Mouse (Mus musculus): ENCODE results near the gene Catsperg1. TPM values are rescaled to one million over a fixed set of nuclear protein-coding genes. Genes with fewer than 3 reads are reported as not detected.
"Not testable (repeated sequence)": the region's sequence is repeated elsewhere in the genome, so short reads cannot be mapped to it uniquely, and the experiment has no call there.

Gene Catsperg1
- total RNA-seq (2021): 1 to 10 TPM; 1.1 to 1.5 TPM
- long read RNA-seq, experiment 1, partial matches to known transcripts: 0 of 1 reads
- long read RNA-seq, experiment 1, other reads (novel, unspliced or antisense): 1 of 1 reads
- long read RNA-seq, experiment 2: 0 reads

GRCm38 (mm10) chr7:29213675-29214082 is at the start of gene Catsperg1:
Catsperg1 (minus strand) TSS chr7:29214035.
- DNase-seq (ENCODE audit: low spot score in 2 of 2): no peak

GRCm38 (mm10) chr7:29262151-29262550 is 48.3 kb upstream of the Catsperg1 start:
- DNase-seq (ENCODE audit: low spot score in 2 of 2): no peak

- no peak for DNase-seq (ENCODE audit: low spot score in 2 of 2)
These were observed 46.2 kb upstream of the Catsperg1 start for GRCm38 (mm10) chr7:29259781-29260730.

DNA sequence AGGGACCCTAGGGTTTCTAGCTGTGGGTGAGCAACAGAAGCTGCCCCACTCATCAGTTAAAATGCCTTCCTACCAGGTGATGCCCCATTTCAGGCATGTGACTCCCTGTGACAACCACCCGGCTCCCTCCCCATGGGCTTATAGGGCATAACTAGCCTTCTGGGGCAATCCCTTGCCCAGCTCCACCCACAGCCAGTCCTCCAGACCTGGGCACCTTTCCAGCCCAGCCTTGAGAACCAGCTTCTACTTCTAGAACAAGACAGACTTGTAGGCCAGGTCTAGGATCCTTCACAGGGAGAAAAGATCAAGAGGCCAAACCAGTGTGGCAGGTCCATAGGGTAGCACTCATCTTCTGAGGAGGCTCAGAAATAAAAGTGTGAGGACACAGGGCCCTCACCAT is 43.5 kb upstream of the Catsperg1 start:
- no peak for DNase-seq (ENCODE audit: low spot score in 2 of 2)

GRCm38 (mm10) chr7:29255875-29256274 is 42.0 kb upstream of the Catsperg1 start:
- no peak for DNase-seq (ENCODE audit: low spot score in 2 of 2)

- DNase-seq (ENCODE audit: low spot score in 2 of 2): no peak
These were observed 40.0 kb upstream of the Catsperg1 start for GRCm38 (mm10) chr7:29253842-29254241.

DNA sequence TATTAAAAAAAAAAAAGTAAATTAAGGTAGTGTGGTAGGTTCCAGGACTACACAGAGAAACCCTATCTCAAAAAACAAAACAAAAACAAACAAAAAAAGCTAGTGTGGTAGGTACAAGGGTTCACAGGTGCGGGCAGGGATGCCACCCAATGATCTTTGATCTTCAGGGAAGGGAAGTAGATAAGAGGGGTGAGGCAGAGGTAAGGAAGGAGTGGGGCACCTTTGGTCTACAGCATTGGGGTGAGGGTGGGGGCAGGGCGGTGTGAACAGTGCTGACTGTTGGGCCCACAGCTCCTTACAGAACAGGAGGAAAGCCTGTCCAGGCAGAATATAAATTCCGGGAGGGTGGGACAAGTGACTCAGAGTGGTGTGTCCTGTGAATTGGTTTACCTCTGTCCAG is 37.3 kb upstream of the Catsperg1 start:
- DNase-seq (ENCODE audit: low spot score in 2 of 2): no peak

DNA sequence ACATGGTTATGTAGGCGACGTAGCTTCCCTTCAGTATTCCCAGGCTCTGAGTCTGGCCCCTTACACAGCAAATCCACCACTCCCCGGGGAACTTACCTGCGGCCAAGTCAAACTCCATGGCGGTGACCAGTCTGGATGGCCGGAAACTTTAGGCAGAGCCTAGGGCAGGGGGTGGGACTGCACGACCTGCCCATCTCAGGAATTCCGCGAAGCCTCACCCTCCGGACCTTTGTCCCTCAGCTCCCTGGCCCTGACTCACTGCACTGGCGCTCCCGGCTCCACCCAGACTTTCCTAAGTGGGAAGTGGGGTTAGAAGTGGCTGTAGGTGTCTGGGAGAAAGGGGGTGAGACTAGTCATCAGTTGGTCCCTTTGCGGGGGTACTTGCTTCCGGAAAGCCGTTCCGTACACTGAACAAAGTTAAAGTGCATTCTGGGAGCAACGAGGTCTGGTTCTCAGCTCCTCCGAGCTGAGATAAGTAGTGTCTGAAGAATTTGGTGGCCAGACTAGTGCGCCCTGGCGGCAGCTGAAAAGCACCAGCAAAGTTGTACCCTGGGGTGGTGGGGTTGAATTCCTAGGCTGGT is 34.5 kb upstream of the Catsperg1 start, which contains the start of gene 2200002D01Rik:
Gene 2200002D01Rik (minus strand): TSS at position 206 of the 581 bp plus-strand sequence.
- no peak for DNase-seq (ENCODE audit: low spot score in 2 of 2)

GRCm38 (mm10) chr7:29247706-29248105 is 33.9 kb upstream of the Catsperg1 start:
- DNase-seq (ENCODE audit: low spot score in 2 of 2): no peak

- peak; percentile 71 to 82 for DNase-seq (ENCODE audit: low spot score in 2 of 2)
These were observed 33.5 kb upstream of the Catsperg1 start for GRCm38 (mm10) chr7:29247314-29247700.

GRCm38 (mm10) chr7:29246619-29247313 is 32.9 kb upstream of the Catsperg1 start:
- DNase-seq (ENCODE audit: low spot score in 2 of 2): no peak

DNA sequence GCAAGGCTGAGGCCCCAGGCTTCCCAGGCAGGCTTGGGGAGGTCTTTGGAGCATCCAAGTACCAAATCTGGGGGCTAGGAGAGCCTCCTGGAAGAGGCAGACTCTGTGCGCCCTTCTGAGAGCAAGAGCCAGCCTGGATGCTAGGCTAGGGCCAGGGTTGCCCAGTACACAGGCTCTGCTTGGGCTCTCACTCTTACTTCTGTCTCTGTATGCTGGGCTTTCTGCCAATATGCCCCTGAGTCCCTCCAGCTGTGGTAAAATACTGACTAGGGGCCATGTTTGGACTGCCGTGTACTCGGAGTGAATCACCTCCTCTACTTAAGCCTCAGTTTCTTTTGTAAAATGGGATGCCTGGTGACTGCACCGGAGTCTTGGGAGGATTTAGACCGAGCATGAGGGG is 32.2 kb upstream of the Catsperg1 start:
- no peak for DNase-seq (ENCODE audit: low spot score in 2 of 2)

DNA sequence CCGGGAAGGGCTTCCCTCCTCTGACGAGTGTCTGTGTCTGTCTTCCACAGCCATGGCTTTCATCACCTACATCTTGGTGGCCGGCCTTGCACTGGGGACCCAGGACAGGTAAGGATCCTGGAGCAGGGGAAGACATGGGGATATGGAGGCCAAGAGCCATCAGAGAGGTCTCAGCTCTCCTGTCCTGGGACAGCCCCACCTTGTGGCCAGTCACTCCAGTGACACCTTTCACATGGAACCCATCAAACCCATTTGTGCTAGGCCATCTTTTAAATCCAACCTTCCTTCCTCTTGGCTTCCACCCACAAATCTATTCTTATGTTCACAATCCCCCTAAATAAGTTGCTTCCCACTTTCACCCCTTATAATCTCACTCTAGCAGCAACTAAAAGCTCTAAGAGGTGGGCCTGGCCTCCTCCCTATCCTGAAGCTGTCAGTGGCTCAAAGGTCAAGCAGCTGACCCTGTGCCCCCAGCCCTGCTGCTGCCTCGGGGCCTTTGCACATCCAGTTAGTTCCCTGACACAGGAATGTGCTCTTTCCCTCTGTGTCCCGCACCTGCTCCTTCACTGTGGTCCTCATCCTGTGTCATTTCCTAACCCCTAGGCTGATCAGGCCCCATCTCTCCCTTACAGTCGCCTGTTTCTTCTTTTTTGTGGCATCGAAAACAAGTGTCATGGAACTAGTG is 31.0 kb upstream of the Catsperg1 start:
- peak in 1 of 2 experiments; percentile 18 for DNase-seq (ENCODE audit: low spot score in 2 of 2)

DNA sequence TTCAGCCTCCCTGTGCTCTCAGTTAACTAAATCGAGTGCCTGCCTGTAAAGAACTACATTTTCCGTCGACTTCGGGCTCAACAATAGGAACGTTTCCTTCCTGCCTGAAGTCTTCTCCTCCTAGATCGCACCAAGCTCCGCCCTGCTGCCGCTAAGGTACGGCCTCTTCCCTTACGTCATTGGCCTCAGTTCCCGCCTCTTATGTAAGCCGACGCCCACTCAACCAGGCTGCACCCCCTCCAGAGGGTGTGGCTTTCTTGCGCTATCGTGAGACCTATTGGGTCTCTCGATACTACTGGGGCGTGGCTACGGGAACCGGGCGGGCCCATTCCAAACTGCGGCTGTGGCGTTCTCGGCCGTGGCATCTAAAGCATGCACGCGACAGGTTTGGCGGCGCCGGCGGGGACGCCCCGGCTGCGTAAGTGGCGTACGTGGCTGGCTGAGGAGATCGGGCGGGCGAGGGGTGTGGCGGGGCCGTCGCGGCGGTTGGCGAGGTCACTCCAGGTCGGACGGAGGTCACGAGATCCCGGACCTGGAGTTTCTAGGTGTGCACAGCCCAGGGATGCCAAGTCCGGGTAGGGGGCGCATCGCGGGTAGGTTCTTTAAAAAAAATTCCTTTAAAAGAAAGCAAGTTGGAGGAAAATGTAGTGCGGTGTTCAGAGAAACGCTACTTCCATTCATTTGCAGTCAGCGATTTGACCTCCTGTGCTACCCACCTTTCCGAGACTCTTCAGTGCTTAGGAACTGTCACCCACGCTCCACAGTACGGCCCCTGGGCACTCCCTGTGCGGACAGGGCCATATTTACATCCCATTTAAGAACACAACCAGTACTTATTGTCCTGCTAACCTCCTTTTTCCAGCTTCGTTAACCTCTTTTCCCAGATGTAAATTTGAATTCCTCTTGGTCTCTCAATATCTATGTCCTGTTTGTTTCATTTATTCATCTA is 24.5 kb upstream of the Catsperg1 start, which contains the start of gene Yif1b:
Gene Yif1b (plus strand): TSS at position 311 of the 949 bp plus-strand sequence.
- peak; percentile 98 to 99 for DNase-seq (ENCODE audit: low spot score in 2 of 2)

DNA sequence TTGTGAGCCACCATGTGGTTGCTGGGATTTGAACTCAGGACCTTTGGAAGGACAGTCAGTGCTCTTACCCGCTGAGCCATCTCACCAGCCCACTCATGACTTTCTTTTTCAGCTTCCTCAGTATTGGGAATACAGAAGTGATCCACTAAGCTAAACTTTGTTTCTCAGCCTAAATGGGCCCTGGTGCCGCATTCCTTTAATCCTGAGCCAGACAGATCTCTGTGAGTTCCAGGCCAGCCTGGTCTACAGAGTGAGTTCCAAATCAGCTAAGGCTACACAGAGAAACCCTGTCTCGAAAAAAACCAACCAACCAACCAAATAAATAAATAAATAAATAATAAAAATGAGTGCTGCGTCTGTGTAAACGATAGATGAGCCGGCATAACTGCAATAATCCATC is 23.8 kb upstream of the Catsperg1 start:
- DNase-seq (ENCODE audit: low spot score in 2 of 2): not testable (repeated sequence)

GRCm38 (mm10) chr7:29236593-29236992 is 22.8 kb upstream of the Catsperg1 start:
- DNase-seq (ENCODE audit: low spot score in 2 of 2): no peak

GRCm38 (mm10) chr7:29234661-29235060 is 20.8 kb upstream of the Catsperg1 start:
- no peak for DNase-seq (ENCODE audit: low spot score in 2 of 2)

DNA sequence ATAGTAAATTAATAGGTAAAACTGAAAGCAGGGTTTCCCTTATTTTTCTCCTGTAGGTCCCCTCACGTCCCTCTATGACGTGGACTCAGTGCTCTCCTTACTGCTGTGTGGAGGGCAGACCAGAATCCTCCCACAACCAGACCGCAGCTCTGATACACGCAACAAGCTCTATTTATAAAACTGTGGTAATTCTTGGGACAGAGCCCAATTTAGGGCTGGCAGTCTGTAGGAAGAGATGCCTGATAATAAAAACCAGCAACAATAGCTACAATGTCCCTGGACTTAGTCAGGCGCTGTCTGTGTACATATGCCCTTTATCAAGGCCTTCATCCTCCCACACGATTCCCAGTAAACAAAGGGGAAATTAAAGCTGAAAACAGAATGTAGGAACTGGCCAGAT is 19.9 kb upstream of the Catsperg1 start:
- DNase-seq (ENCODE audit: low spot score in 2 of 2): no peak

DNA sequence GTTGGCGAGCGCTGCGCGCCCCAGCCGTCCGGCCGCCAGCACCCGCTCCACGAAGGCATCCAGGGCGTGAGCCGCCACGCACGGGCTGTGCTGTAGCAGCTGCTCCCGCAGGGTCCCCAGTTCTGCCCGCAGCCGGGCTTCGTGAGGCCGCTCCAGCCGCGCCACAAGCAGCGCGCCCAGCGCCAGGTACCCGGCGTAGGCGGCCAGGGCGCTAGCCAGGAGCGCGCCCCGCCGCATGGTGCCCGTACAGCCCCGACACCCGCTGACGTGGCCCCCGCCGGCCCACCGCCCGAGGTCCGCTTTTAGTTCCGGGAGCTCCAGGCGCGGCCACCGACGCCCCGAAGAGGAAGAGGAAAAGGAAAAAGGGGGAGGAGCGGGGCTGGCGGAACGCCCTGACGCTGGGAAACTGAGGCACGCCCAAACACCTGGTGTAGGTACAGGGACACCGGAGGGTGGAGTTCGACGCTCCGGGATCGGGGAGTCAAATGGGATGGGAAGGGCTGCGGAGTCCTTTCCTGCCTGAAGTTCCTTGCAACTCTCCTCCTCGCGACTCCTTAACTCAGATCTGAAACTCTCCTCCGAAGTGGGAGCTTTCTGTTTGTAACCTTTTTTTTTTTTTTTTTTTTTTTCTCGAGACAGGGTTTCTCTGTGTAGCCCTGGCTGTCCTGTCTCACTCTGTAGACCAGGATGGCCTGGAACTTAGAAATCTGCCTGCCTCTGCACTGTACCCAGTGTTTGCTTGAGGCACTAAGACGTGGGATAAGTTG is 18.6 kb upstream of the Catsperg1 start, which contains the start of gene Kcnk6:
Gene Kcnk6 (minus strand): TSS at position 269 of the 767 bp plus-strand sequence.
- DNase-seq (ENCODE audit: low spot score in 2 of 2): peak in 1 of 2 experiments; percentile 30

Data from left cerebral cortex, adult 18-20 months (tissue).